ENCODE assay signal across 20 mouse cellular contexts in genomic region chr10:67383802-67384567, GRCm38 (mm10).
DNase-seq lines count a peak whose midpoint lies in the region; ATAC-seq lines count a peak whose summit lies in the region.
"Had no signal": no experiment of that assay in that cellular context is flagged by ENCODE, and none has a peak within 500 bp of the region (broad histone marks: within the 10 kb centered on the region; RNA-seq: fewer than 3 reads in every experiment).

No protein-coding gene starts in this region.

- H3K9ac ChIP-seq in forebrain, embryonic 14.5 days (ENCODE audit: low read length) = no peak overlapping the region
- H3K9ac ChIP-seq: embryonic facial prominence, embryonic 12.5 days; heart, embryonic 15.5 days; hindbrain, embryonic 15.5 days had no signal

- H3K9me3 ChIP-seq in forebrain, embryonic 10.5 days = no peaks in the 10 kb centered on the region
- no peaks in the 10 kb centered on the region for H3K9me3 ChIP-seq in forebrain, embryonic 14.5 days (replicated peaks; ENCODE audit: control insufficient read depth, low read length)
- H3K9me3 ChIP-seq: embryonic facial prominence, embryonic 12.5 days; heart, embryonic 15.5 days; hindbrain, embryonic 10.5 days; hindbrain, embryonic 15.5 days had no signal

- WGBS in forebrain, embryonic 10.5 days = 63% methylated on average over 16 of the region's 16 CpGs
- WGBS in forebrain, embryonic 14.5 days = 19% methylated on average over 16 of the region's 16 CpGs

- peaks cover 19% of the 10 kb centered on the region for H3K4me1 ChIP-seq in forebrain, embryonic 10.5 days
- peaks cover 15% of the 10 kb centered on the region for H3K4me1 ChIP-seq in forebrain, embryonic 14.5 days (ENCODE audit: control insufficient read depth, insufficient read depth, low read length)
- H3K4me1 ChIP-seq: embryonic facial prominence, embryonic 12.5 days; hindbrain, embryonic 10.5 days; hindbrain, embryonic 15.5 days had no signal

- no peaks in the 10 kb centered on the region for H3K36me3 ChIP-seq in forebrain, embryonic 10.5 days (replicated peaks)
- H3K36me3 ChIP-seq in forebrain, embryonic 14.5 days (ENCODE audit: control insufficient read depth, insufficient read depth, low read length) = no peaks in the 10 kb centered on the region
- H3K36me3 ChIP-seq: embryonic facial prominence, embryonic 12.5 days; heart, embryonic 15.5 days; hindbrain, embryonic 10.5 days; hindbrain, embryonic 15.5 days had no signal

- H3K4me2 ChIP-seq in forebrain, embryonic 14.5 days (ENCODE audit: low read length) = no peak overlapping the region
- H3K4me2 ChIP-seq: embryonic facial prominence, embryonic 12.5 days; heart, embryonic 11.5 days; heart, embryonic 15.5 days; hindbrain, embryonic 15.5 days had no signal

- peak; percentile 87 for ATAC-seq in forebrain, embryonic 14.5 days
- ATAC-seq: intestine, embryonic 16.5 days had no signal

- H3K27ac ChIP-seq in forebrain, embryonic 10.5 days = peak overlapping the region; percentile 68
- no peak overlapping the region for H3K27ac ChIP-seq in forebrain, embryonic 14.5 days (ENCODE audit: low read depth, low read length)
- H3K27ac ChIP-seq: embryonic facial prominence, embryonic 12.5 days; heart, embryonic 15.5 days; hindbrain, embryonic 10.5 days; hindbrain, embryonic 15.5 days had no signal

- peaks cover 10% of the 10 kb centered on the region for H3K27me3 ChIP-seq in forebrain, embryonic 10.5 days (ENCODE audit: poor library complexity, severe bottlenecking)
- no peaks in the 10 kb centered on the region for H3K27me3 ChIP-seq in forebrain, embryonic 14.5 days (replicated peaks; ENCODE audit: control insufficient read depth, insufficient read depth, low read length)
- H3K27me3 ChIP-seq: CH12.LX; embryonic facial prominence, embryonic 12.5 days; heart, embryonic 15.5 days; hindbrain, embryonic 15.5 days had no signal

- DNase-seq in Muller cell, postnatal 12 days (ENCODE audit: inconsistent ontology term) = peak; percentile 63
- DNase-seq in forebrain, embryonic 10.5 days (ENCODE audit: extremely low spot score, low spot score) = no peak
- peak; percentile 83 for DNase-seq in forebrain, embryonic 14.5 days (ENCODE audit: low spot score)
- peak; percentile 12 for DNase-seq in retina, embryonic 14.5 days (ENCODE audit: low spot score)
- no peak for DNase-seq in layer of hippocampus, postnatal 36 days
- no peak for DNase-seq in urinary bladder, postnatal 14 days (ENCODE audit: low spot score)
- DNase-seq in cerebellum, adult 11-12 months = no peak
- DNase-seq: adrenal gland, adult 2 months; adrenal gland, postnatal 25 days; cerebellum, adult 8-10 months; cerebellum, postnatal 25 days; gastrocnemius, postnatal 36 days; heart, adult 18-20 months had no signal

- H3K4me3 ChIP-seq in forebrain, embryonic 10.5 days = no peak overlapping the region
- H3K4me3 ChIP-seq in forebrain, embryonic 14.5 days (ENCODE audit: low read depth, low read length) = no peak overlapping the region
- H3K4me3 ChIP-seq: embryonic facial prominence, embryonic 12.5 days; heart, embryonic 15.5 days; hindbrain, embryonic 10.5 days; hindbrain, embryonic 15.5 days had no signal

Comparison
In these comparisons a context has a peak if more than half of its experiments do, and no peak if none do; other contexts are left out.
1. DNase-seq: peak in Muller cell, postnatal 12 days (single experiment), forebrain, embryonic 14.5 days (single experiment) and retina, embryonic 14.5 days (single experiment); none in forebrain, embryonic 10.5 days (single experiment), layer of hippocampus, postnatal 36 days (0 of 2), urinary bladder, postnatal 14 days (single experiment) and cerebellum, adult 11-12 months (single experiment).